Mouse (Mus musculus) intestine, embryonic 15.5 days (tissue): ENCODE data around the gene Col9a2. TPM values are rescaled to one million over a fixed set of nuclear protein-coding genes. Genes with fewer than 3 reads are reported as not detected.
A peak's percentile ranks its signal among the peaks of the same experiment; 100 is the strongest.

Experiments
- ATAC-seq: fragments of 200-750 bp; cut with Nextera tagmentation; 2 replicates; pipeline ENCODE4 v1.8.0; 2017; ENCODE audit warnings: moderate TSS enrichment, moderate library complexity
- H3K27ac ChIP-seq: fragments of 300-500 bp; sonication (generic); 2 replicates; pipeline ENCODE4 v1.5.1; 2015; ENCODE audit warnings: mild to moderate bottlenecking, inconsistent platforms
- H3K27me3 ChIP-seq: fragments of 300-500 bp; sonication (generic); replicated peaks from 2 replicates; pipeline ENCODE4 v1.6.1; 2015; ENCODE audit warnings: inconsistent platforms
- H3K36me3 ChIP-seq: fragments of 300-500 bp; sonication (generic); 2 replicates; pipeline ENCODE4 v1.6.1; 2015; ENCODE audit warnings: inconsistent platforms
- H3K4me1 ChIP-seq: fragments of 300-500 bp; sonication (generic); replicated peaks from 2 replicates; pipeline ENCODE4 v1.6.1; 2015; ENCODE audit warnings: inconsistent platforms
- H3K4me2 ChIP-seq: fragments of 300-500 bp; sonication (generic); replicated peaks from 2 replicates; pipeline ENCODE4 v1.6.1; 2015; ENCODE audit warnings: mild to moderate bottlenecking, inconsistent platforms
- H3K4me3 ChIP-seq: fragments of 300-500 bp; sonication (generic); replicated peaks from 2 replicates; pipeline ENCODE4 v1.5.1; 2015; ENCODE audit warnings: inconsistent platforms
- H3K9ac ChIP-seq: fragments of 300-500 bp; sonication (generic); 2 replicates; pipeline ENCODE4 v1.6.1; 2015; ENCODE audit warnings: inconsistent platforms
- H3K9me3 ChIP-seq: fragments of 300-500 bp; sonication (generic); 2 replicates; pipeline ENCODE4 v1.6.1; 2016; ENCODE audit warnings: inconsistent platforms
- WGBS: fragments of 180-500 bp; shearing (Covaris S2); methylation state at CpG from one replicate; pipeline ENCODE4 v1.1.7; 2015; 5-methylcytosine and 5-hydroxymethylcytosine counted together
- polyA plus RNA-seq: library from polyadenylated mRNA; unstranded; fragments of >200 nt; fragmentation: Nextera tagmentation; extraction: Ambion mirVana; gene quantifications from 2 replicates; pipeline ENCODE4 v1.2.1, GENCODE M21; 2015

Gene Col9a2
- polyA plus RNA-seq, 1 experiment from 2014 or later, result 12.0 TPM

GRCm38 (mm10) chr4:121010770-121011549, 28.2 kb upstream of the Col9a2 start:
- Histone ChIP-seq H3K4me1 (peaks cover 2% of the 10 kb centered on the region), H3K4me2 (no peak overlapping the region), H3K27me3 (no peaks in the 10 kb centered on the region), H3K9me3 (no peaks in the 10 kb centered on the region), H3K27ac (no peak overlapping the region), H3K4me3 (no peak overlapping the region), H3K9ac (no peak overlapping the region), H3K36me3 (no peaks in the 10 kb centered on the region)
- ATAC-seq, result no peak
- WGBS, result 77% methylated on average over 11 of the region's 11 CpGs

DNA sequence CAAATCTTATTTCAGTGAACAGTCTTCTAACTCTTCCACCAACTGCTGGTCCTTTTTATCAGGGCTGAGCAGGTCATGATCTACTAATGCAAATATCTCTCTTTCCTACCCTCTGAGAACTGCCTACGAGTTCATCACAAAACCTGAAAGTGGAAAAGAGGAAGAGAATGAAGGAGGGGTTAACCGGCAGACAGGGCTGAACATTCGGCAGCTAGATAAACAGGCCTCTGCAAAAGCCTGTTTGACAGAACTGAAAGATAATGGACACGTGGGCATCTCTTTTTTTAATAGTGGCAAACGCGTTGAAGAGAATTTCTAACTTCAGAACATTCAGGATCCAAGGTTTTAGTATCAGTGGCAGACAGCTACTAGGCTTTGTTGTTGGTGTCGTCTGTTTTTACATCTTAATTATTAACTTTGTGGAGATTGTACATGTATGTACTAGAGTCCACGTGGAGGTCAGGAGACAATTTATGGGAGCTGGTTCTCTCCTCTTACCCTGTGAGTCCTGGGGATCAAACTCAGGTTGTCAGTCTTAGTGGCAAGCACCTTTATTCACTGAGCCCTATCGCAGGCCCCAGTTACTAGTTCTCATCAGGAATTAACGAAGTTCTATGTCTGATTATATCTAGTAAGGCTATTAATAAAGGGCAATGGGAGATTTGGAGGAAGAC, 24.5 kb upstream of the Col9a2 start:
- peaks cover 6% of the 10 kb centered on the region for H3K4me1 ChIP-seq
- ATAC-seq, result no peak
- WGBS, result 58% methylated on average over 10 of the region's 10 CpGs
- no peaks in the 10 kb centered on the region for H3K9me3 ChIP-seq
- no peaks in the 10 kb centered on the region for H3K27me3 ChIP-seq
- no peak overlapping the region for H3K27ac ChIP-seq
- H3K9ac ChIP-seq, result no peak overlapping the region
- no peaks in the 10 kb centered on the region for H3K36me3 ChIP-seq
- no peak overlapping the region for H3K4me3 ChIP-seq
- H3K4me2 ChIP-seq, result peak overlapping the region; percentile 89

GRCm38 (mm10) chr4:121015268-121015659, 23.9 kb upstream of the Col9a2 start:
- WGBS, result 69% methylated on average over 7 of the region's 7 CpGs
- no peak overlapping the region for H3K4me3 ChIP-seq
- H3K36me3 ChIP-seq, result no peaks in the 10 kb centered on the region
- no peaks in the 10 kb centered on the region for H3K27me3 ChIP-seq
- no peak for ATAC-seq
- no peak overlapping the region for H3K9ac ChIP-seq
- peaks cover 6% of the 10 kb centered on the region for H3K4me1 ChIP-seq
- peak overlapping the region; percentile 89 for H3K4me2 ChIP-seq
- no peaks in the 10 kb centered on the region for H3K9me3 ChIP-seq
- H3K27ac ChIP-seq, result no peak overlapping the region

GRCm38 (mm10) chr4:121016021-121016898, 22.9 kb upstream of the Col9a2 start:
- Histone ChIP-seq H3K4me2 (peak overlapping the region; percentile 89), H3K9ac (peak overlapping the region; percentile 89), H3K36me3 (no peaks in the 10 kb centered on the region), H3K4me1 (peaks cover 6% of the 10 kb centered on the region), H3K27me3 (no peaks in the 10 kb centered on the region), H3K27ac (peak overlapping the region; percentile 74), H3K4me3 (peak overlapping the region; percentile 92), H3K9me3 (no peaks in the 10 kb centered on the region)
- WGBS, result 5% methylated on average over 39 of the region's 40 CpGs
- no peak; the same call in none of the 2 replicates for ATAC-seq

DNA sequence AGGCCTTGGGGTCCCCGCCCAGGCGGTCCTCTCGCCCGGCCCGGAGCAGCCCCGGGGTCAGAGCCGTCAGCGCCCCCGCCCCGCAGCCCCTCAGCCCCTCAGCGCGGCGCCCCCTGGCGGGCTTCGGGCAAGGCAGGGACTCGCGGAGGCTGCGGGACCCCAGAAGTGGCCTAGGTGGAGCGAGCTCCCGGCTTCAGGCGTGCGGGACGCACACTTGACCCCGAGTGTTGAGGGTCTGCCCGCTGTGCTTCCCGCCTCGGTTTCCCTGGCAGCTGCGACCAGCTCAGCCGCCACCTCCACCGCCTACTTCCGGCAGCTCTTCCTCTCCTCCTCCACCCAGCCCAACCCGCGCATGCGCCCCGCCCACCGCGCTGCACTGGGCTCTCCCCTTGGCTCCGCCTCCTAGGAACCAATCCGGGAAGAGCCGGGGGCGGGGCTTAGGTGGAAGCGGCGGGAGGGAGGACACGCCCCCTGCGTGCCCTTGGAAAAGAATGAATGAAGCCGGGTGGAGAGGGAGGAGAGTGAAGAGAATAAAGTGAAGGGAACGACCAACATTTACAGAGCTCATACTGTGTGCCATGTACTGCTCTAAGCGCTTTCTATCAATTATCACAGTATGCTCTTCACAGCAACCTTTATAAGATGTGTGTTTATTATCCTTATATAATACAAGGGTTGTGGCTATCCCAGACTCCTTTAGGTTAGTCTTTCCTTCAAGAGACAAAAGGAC, 22.1 kb upstream of the Col9a2 start, which contains the start of gene Smap2:
Gene Smap2 (minus strand): TSS at position 320 of the 730 bp plus-strand sequence.
- H3K9me3 ChIP-seq, result no peaks in the 10 kb centered on the region
- under 1% methylated on average over 48 of the region's 48 CpGs for WGBS

GRCm38 (mm10) chr4:121018250-121018649, 20.9 kb upstream of the Col9a2 start:
- no peak overlapping the region for H3K4me3 ChIP-seq
- no peaks in the 10 kb centered on the region for H3K36me3 ChIP-seq
- no peak overlapping the region for H3K27ac ChIP-seq
- no peak for ATAC-seq
- H3K9me3 ChIP-seq, result no peaks in the 10 kb centered on the region
- H3K4me1 ChIP-seq, result peaks cover 6% of the 10 kb centered on the region
- no peak overlapping the region for H3K4me2 ChIP-seq
- no peaks in the 10 kb centered on the region for H3K27me3 ChIP-seq
- 73% methylated on average over 3 of the region's 3 CpGs for WGBS
- H3K9ac ChIP-seq, result no peak overlapping the region

More for the DNA sequence above, 22.1 kb upstream of the Col9a2 start, which contains the start of gene Smap2:
- Histone ChIP-seq H3K4me2 (peak within 1 kb of the TSS; percentile 89), H3K27me3 (no peaks in the 10 kb centered on the region), H3K4me3 (peak within 1 kb of the TSS; percentile 92), H3K4me1 (peaks cover 6% of the 10 kb centered on the region), H3K9ac (peak within 1 kb of the TSS; percentile 89), H3K36me3 (no peaks in the 10 kb centered on the region), H3K27ac (peak within 1 kb of the TSS; percentile 74)
- peak; percentile 98 for ATAC-seq

- H3K4me2 ChIP-seq, result no peak overlapping the region
- ATAC-seq, result no peak
- H3K36me3 ChIP-seq, result no peaks in the 10 kb centered on the region
- no peaks in the 10 kb centered on the region for H3K9me3 ChIP-seq
- peaks cover 6% of the 10 kb centered on the region for H3K4me1 ChIP-seq
- H3K27ac ChIP-seq, result no peak overlapping the region
- no peak overlapping the region for H3K9ac ChIP-seq
- H3K4me3 ChIP-seq, result no peak overlapping the region
- no peaks in the 10 kb centered on the region for H3K27me3 ChIP-seq
- 80% methylated on average over 10 of the region's 10 CpGs for WGBS
Observed at GRCm38 (mm10) chr4:121020040-121020790, 19.0 kb upstream of the Col9a2 start.

GRCm38 (mm10) chr4:121021911-121022310, 17.3 kb upstream of the Col9a2 start:
- no peak for ATAC-seq
- Histone ChIP-seq H3K36me3 (no peaks in the 10 kb centered on the region), H3K9me3 (no peaks in the 10 kb centered on the region), H3K4me1 (no peaks in the 10 kb centered on the region), H3K9ac (no peak overlapping the region), H3K4me3 (no peak overlapping the region), H3K27me3 (no peaks in the 10 kb centered on the region), H3K4me2 (no peak overlapping the region), H3K27ac (no peak overlapping the region)

GRCm38 (mm10) chr4:121023464-121023863, 15.7 kb upstream of the Col9a2 start:
- Histone ChIP-seq H3K4me1 (no peaks in the 10 kb centered on the region), H3K27me3 (no peaks in the 10 kb centered on the region), H3K4me2 (no peak overlapping the region), H3K9ac (no peak overlapping the region), H3K9me3 (no peaks in the 10 kb centered on the region), H3K27ac (no peak overlapping the region), H3K4me3 (no peak overlapping the region), H3K36me3 (no peaks in the 10 kb centered on the region)
- ATAC-seq, result no peak
- WGBS, result 89% methylated on average over 7 of the region's 7 CpGs

GRCm38 (mm10) chr4:121023941-121024340, 15.2 kb upstream of the Col9a2 start:
- Histone ChIP-seq H3K4me2 (no peak overlapping the region), H3K36me3 (no peaks in the 10 kb centered on the region), H3K9ac (no peak overlapping the region), H3K9me3 (no peaks in the 10 kb centered on the region), H3K27me3 (no peaks in the 10 kb centered on the region), H3K4me1 (no peaks in the 10 kb centered on the region), H3K27ac (no peak overlapping the region), H3K4me3 (no peak overlapping the region)
- 85% methylated on average over 2 of the region's 2 CpGs for WGBS
- no peak for ATAC-seq

DNA sequence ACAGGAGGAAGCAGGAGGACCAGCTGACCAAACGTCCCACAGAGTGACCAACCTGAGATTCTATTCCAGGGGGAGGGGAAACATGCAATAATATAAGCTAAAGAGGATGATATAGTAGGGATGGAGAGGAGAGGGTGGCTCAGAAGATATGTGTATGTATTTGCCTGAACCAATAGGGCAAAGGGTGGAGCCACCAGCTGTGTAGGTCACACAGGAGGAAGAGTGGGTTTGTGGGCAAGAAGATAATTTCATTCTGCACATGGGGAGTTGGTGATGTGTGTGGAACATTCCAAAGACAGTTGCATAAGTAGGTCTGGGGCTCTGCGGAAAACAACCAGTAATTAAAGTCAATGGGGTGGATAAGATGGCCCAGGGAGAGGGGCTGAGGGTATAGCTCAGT, 13.5 kb upstream of the Col9a2 start:
- Histone ChIP-seq H3K9ac (no peak overlapping the region), H3K4me1 (no peaks in the 10 kb centered on the region), H3K36me3 (no peaks in the 10 kb centered on the region), H3K4me2 (no peak overlapping the region), H3K27me3 (no peaks in the 10 kb centered on the region), H3K9me3 (no peaks in the 10 kb centered on the region), H3K4me3 (no peak overlapping the region), H3K27ac (no peak overlapping the region)
- 70% methylated on average over 2 of the region's 2 CpGs for WGBS
- ATAC-seq, result no peak
